Mouse (Mus musculus) C2C12 (cell line): Measurements from ENCODE around the gene Otx2.

ENCODE experiments used
- CTCF ChIP-seq: IDR thresholded peaks from one replicate; pipeline ENCODE4 v1.5.1; 2011; ENCODE audit not compliant: control insufficient read depth, insufficient read depth, insufficient read length
- MYOG ChIP-seq: IDR thresholded peaks from one replicate; pipeline ENCODE4 v1.6.1; 2011; ENCODE audit not compliant: control insufficient read depth, insufficient read length; ENCODE audit errors: extremely low read depth

DNA sequence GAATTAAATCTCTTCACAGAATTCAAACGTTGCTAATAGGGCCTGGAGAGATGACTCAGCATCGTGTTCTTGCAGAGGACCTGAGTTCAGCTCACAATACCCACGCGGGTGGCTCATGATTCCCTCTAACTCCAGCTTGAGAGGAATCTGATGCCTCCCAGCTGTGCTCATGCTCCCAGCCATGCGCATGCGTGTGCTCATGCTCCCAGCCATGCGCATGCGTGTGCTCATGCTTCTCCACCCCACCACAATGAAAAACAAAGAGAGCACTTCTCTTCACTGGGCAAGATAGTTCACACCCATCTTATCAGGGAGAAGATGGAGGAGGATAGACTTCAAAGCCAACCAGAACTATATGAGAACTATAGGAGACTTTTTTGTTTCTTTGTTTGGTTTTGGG lies 41.3 kb downstream of the Otx2 start:
- no peak for TF ChIP-seq CTCF
- TF ChIP-seq MYOG, result no peak
